ENCODE assay signal across 8 mouse cellular contexts in genomic region chr2:30414681-30415080, GRCm38 (mm10). TPM values are rescaled to one million over a fixed set of nuclear protein-coding genes. Genes with fewer than 3 reads are reported as not detected.
A peak's percentile ranks its signal among the peaks of the same experiment; 100 is the strongest.
DNase-seq lines count a peak whose midpoint lies in the region; ATAC-seq and TF ChIP-seq lines count a peak whose summit lies in the region.

No protein-coding gene starts in this region.

- H3K9me3 ChIP-seq in liver, embryonic 12.5 days (replicated peaks) = no peaks in the 10 kb centered on the region

- TF ChIP-seq CTCF in cerebellum, adult 2 months (IDR thresholded peaks at IDR 0.05; ENCODE audit: borderline replicate concordance, insufficient read depth, low read depth, low read length) = no peak
- no peak for TF ChIP-seq CTCF in testis, adult 2 months (IDR thresholded peaks at IDR 0.05; ENCODE audit: control insufficient read depth, insufficient read depth, insufficient replicate concordance, low read depth, low read length)

- peak overlapping the region; percentile 100 for H3K9ac ChIP-seq in liver, embryonic 12.5 days

- peak in 1 of 2 experiments; percentile 53 for DNase-seq in cerebellum, adult 2 months
- DNase-seq in cerebellum, postnatal 10 days = no peak
- no peak for DNase-seq in testis, postnatal 14 days (ENCODE audit: low spot score)
- peak; percentile 13 for DNase-seq in yolk sac, embryonic 10.5 days (ENCODE audit: low spot score)
- no peak for DNase-seq in adrenal gland, postnatal 36 days

- no peak for TF ChIP-seq POLR2A in cerebellum, adult 2 months (IDR thresholded peaks at IDR 0.05; ENCODE audit: borderline replicate concordance, insufficient read depth, low read length)
- TF ChIP-seq POLR2A in testis, adult 2 months (IDR thresholded peaks at IDR 0.05; ENCODE audit: control insufficient read depth, low read depth, low read length) = no peak

- H3K4me3 ChIP-seq in cerebellum, adult 2 months (replicated peaks; ENCODE audit: insufficient read depth, low read depth, low read length) = peak overlapping the region; percentile 68
- H3K4me3 ChIP-seq in testis, adult 2 months (ENCODE audit: control insufficient read depth, low read depth, low read length) = peak overlapping the region; percentile 96
- peak overlapping the region; percentile 98 for H3K4me3 ChIP-seq in liver, embryonic 12.5 days

- 44% methylated on average over 5 of the region's 5 CpGs for WGBS in cerebellum, adult 2 months
- WGBS in liver, embryonic 12.5 days (ENCODE audit: insufficient replicate concordance) = 43% methylated on average over 5 of the region's 5 CpGs

- ATAC-seq in liver, embryonic 12.5 days = no peak
- no peak for ATAC-seq in granulocyte monocyte progenitor cell, adult 5-6 weeks (replicated peaks; ENCODE audit: poor library complexity, severe bottlenecking)

- H3K4me2 ChIP-seq in liver, embryonic 12.5 days = peak overlapping the region; percentile 93

- peaks cover 2% of the 10 kb centered on the region for H3K36me3 ChIP-seq in testis, adult 2 months (ENCODE audit: control insufficient read depth, insufficient read depth, low read length)
- peaks cover 35% of the 10 kb centered on the region for H3K36me3 ChIP-seq in liver, embryonic 12.5 days

- peaks cover 14% of the 10 kb centered on the region for H3K4me1 ChIP-seq in cerebellum, adult 2 months (ENCODE audit: control insufficient read depth, insufficient read depth, low read length)
- peaks cover 22% of the 10 kb centered on the region for H3K4me1 ChIP-seq in testis, adult 2 months (ENCODE audit: control insufficient read depth, insufficient read depth, low read length)
- H3K4me1 ChIP-seq in liver, embryonic 12.5 days = peaks cover 54% of the 10 kb centered on the region

- H3K27me3 ChIP-seq in cerebellum, adult 2 months (ENCODE audit: control insufficient read depth, insufficient read depth, low read length) = no peaks in the 10 kb centered on the region
- no peaks in the 10 kb centered on the region for H3K27me3 ChIP-seq in testis, adult 2 months (ENCODE audit: control insufficient read depth, insufficient read depth, low read length)
- no peaks in the 10 kb centered on the region for H3K27me3 ChIP-seq in liver, embryonic 12.5 days (replicated peaks)

- H3K27ac ChIP-seq in cerebellum, adult 2 months (ENCODE audit: insufficient read depth, low read length) = peak overlapping the region; percentile 85
- peak overlapping the region; percentile 99 for H3K27ac ChIP-seq in testis, adult 2 months (ENCODE audit: control insufficient read depth, insufficient read depth, low read depth, low read length)
- peak overlapping the region; percentile 97 for H3K27ac ChIP-seq in liver, embryonic 12.5 days

RNA-seq across cellular contexts. Expression of gene Crat, which starts 0.9 kb away (rescaled TPM):
- 50.9 and 52.1 TPM in 2 replicates for polyA plus RNA-seq in cerebellum, adult 2 months (2012; rRNA removed)
- polyA plus RNA-seq in testis, adult 2 months (2012; rRNA removed) = 591 and 623 TPM in 2 replicates
- 26.0 and 28.6 TPM in 2 replicates for polyA plus RNA-seq in liver, embryonic 12.5 days (2016; fragmentation: Nextera tagmentation; extraction: Ambion mirVana)
- total RNA-seq in granulocyte monocyte progenitor cell, adult 5-6 weeks (2014; fragmentation: Nextera tagmentation) = 18.1 and 35.3 TPM in 2 replicates
- 7.1 and 14.7 TPM in 2 replicates for total RNA-seq in granulocyte monocyte progenitor cell, adult 5-6 weeks (2017)
- 100 to 1,000 TPM; 124 to 168 TPM for total RNA-seq in adrenal gland, postnatal 36 days (2021)

RNA-seq across cellular contexts. Expression of gene Ptpa, which starts 1.2 kb away (rescaled TPM):
- 204 and 207 TPM in 2 replicates for polyA plus RNA-seq in cerebellum, adult 2 months (2012; rRNA removed)
- 87.3 and 106 TPM in 2 replicates for polyA plus RNA-seq in testis, adult 2 months (2012; rRNA removed)
- 168 and 173 TPM in 2 replicates for polyA plus RNA-seq in liver, embryonic 12.5 days (2016; fragmentation: Nextera tagmentation; extraction: Ambion mirVana)
- total RNA-seq in granulocyte monocyte progenitor cell, adult 5-6 weeks (2014; fragmentation: Nextera tagmentation) = 127 and 167 TPM in 2 replicates
- 58.5 and 61.0 TPM in 2 replicates for total RNA-seq in granulocyte monocyte progenitor cell, adult 5-6 weeks (2017)
- total RNA-seq in adrenal gland, postnatal 36 days (2021) = 100 to 1,000 TPM; 123 to 143 TPM

RNA-seq across cellular contexts. Expression of gene Dolpp1, which starts 22.6 kb away (rescaled TPM):
- 50.5 and 55.9 TPM in 2 replicates for polyA plus RNA-seq in cerebellum, adult 2 months (2012; rRNA removed)
- polyA plus RNA-seq in testis, adult 2 months (2012; rRNA removed) = 27.3 and 32.6 TPM in 2 replicates
- polyA plus RNA-seq in liver, embryonic 12.5 days (2016; fragmentation: Nextera tagmentation; extraction: Ambion mirVana) = 23.5 and 24.3 TPM in 2 replicates
- total RNA-seq in granulocyte monocyte progenitor cell, adult 5-6 weeks (2014; fragmentation: Nextera tagmentation) = 13.4 and 17.5 TPM in 2 replicates
- 19.1 and 29.6 TPM in 2 replicates for total RNA-seq in granulocyte monocyte progenitor cell, adult 5-6 weeks (2017)
- 10 to 100 TPM; 18.2 to 18.7 TPM for total RNA-seq in adrenal gland, postnatal 36 days (2021)

RNA-seq across cellular contexts. Expression of gene Miga2, which starts 50.6 kb away (rescaled TPM):
- 108 and 114 TPM in 2 replicates for polyA plus RNA-seq in cerebellum, adult 2 months (2012; rRNA removed)
- polyA plus RNA-seq in testis, adult 2 months (2012; rRNA removed) = 6.3 and 6.7 TPM in 2 replicates
- 12.7 and 13.6 TPM in 2 replicates for polyA plus RNA-seq in liver, embryonic 12.5 days (2016; fragmentation: Nextera tagmentation; extraction: Ambion mirVana)
- total RNA-seq in granulocyte monocyte progenitor cell, adult 5-6 weeks (2014; fragmentation: Nextera tagmentation) = 6.8 and 13.5 TPM in 2 replicates
- 7.0 and 7.3 TPM in 2 replicates for total RNA-seq in granulocyte monocyte progenitor cell, adult 5-6 weeks (2017)
- total RNA-seq in adrenal gland, postnatal 36 days (2021) = 10 to 100 TPM; 72.9 to 89.7 TPM

RNA-seq across cellular contexts. Expression of gene Sh3glb2, which starts 55.5 kb away (rescaled TPM):
- 509 and 525 TPM in 2 replicates for polyA plus RNA-seq in cerebellum, adult 2 months (2012; rRNA removed)
- 21.8 and 25.3 TPM in 2 replicates for polyA plus RNA-seq in testis, adult 2 months (2012; rRNA removed)
- polyA plus RNA-seq in liver, embryonic 12.5 days (2016; fragmentation: Nextera tagmentation; extraction: Ambion mirVana) = 30.3 and 33.7 TPM in 2 replicates
- 32.3 and 47.4 TPM in 2 replicates for total RNA-seq in granulocyte monocyte progenitor cell, adult 5-6 weeks (2014; fragmentation: Nextera tagmentation)
- 23.1 and 41.1 TPM in 2 replicates for total RNA-seq in granulocyte monocyte progenitor cell, adult 5-6 weeks (2017)
- 10 to 100 TPM; 68.2 to 69.5 TPM for total RNA-seq in adrenal gland, postnatal 36 days (2021)

Comparison
In these comparisons a context has a peak if more than half of its experiments do, and no peak if none do; other contexts are left out.
1. RNA of gene Crat, which starts 0.9 kb away (polyA plus RNA-seq): 591 to 623 TPM in testis, adult 2 months; 50.9 to 52.1 TPM in cerebellum, adult 2 months and 26.0 to 28.6 TPM in liver, embryonic 12.5 days; every median in the first group is over 10 times any median in the second.
2. Peak in every context shown above with its lines, with median percentiles within 50 percentile points of each other: H3K27ac ChIP-seq and H3K4me3 ChIP-seq.